Mouse (Mus musculus) ovary, postnatal 36 days (tissue): Measurements from ENCODE around the gene Kif2a.
A peak's percentile ranks its signal among the peaks of the same experiment; 100 is the strongest.
"Not testable (repeated sequence)": the region's sequence is repeated elsewhere in the genome, so short reads cannot be mapped to it uniquely, and the experiment has no call there.

Experiments used
- DNase-seq: peaks from one replicate; pipeline ENCODE4 v3.0.0; 2022; ENCODE audit warnings: low spot score, mixed read lengths

Gene Kif2a

DNA sequence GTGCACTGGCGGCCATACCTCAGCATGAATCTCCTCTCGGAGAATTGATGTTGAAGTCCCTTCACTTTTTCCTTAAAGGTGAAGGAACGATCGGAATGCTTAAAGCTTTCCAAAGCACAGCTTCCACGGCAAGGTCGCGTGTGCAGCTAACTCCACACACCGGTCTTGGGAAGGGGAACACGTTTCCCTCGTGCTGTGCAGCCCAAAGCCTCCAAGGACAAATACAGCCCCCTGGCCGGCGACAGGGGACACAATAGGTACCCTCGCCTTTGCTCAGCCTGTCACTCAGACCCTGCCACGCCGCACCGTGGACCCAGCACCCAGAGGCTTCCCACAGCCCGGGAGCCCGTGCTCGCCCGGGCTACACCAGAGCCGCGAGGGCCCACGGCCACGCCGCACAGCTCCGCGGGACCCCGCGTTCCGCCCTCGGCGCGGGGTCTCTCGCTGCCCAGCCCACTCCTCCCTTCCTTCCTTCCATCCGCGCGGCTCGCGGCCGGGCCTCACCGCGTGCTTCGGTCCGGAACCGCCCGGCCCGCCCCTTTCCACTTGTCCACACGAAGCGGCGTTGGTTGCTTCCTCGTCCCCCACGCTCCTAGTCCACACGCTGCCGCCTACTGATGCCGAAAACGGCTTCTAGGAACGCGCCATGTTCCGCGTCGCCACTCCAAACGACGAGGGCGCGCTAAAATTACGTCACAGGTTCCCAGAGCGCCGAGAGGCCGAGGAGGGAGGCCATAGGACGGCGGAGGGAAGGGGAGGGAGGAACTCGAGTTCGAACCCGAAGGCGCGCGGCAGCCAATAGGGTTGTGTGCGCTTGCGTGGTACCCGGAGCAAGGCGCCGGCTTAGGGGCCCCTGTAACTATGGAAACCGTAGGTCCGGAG is 85.4 kb downstream of the Kif2a start, which contains the start of gene Ipo11:
TSS of gene Ipo11 (minus strand) at position 703 of the 882 bp plus-strand sequence.
- peak; percentile 85 for DNase-seq

- DNase-seq, result no peak
Measured at GRCm38 (mm10) chr13:106935871-106936255, 86.1 kb downstream of the Kif2a start.

DNA sequence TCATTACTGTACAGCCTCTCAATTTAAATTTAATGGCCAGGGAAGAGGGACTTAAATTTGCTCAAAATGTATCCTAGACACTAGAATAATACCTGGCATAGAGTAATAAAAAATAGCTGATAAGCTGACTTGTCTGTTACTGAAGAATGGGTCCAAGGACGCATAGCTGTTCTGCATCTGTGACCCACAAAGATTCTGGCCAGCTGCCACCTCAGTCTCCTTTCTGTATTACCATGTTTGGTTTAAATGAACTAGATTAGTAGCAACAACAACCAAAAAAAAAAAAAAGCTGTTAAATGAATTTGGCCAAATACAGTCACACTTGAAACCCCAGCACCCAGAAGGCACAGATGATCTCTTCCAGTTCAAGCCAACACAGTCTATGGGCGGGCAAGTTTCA is 92.7 kb downstream of the Kif2a start:
- peak; percentile 50 for DNase-seq

GRCm38 (mm10) chr13:106928296-106928695 is 93.6 kb downstream of the Kif2a start:
- no peak for DNase-seq

- DNase-seq, result not testable (repeated sequence)
Measured at GRCm38 (mm10) chr13:106925921-106926320, 96.0 kb downstream of the Kif2a start.

DNA sequence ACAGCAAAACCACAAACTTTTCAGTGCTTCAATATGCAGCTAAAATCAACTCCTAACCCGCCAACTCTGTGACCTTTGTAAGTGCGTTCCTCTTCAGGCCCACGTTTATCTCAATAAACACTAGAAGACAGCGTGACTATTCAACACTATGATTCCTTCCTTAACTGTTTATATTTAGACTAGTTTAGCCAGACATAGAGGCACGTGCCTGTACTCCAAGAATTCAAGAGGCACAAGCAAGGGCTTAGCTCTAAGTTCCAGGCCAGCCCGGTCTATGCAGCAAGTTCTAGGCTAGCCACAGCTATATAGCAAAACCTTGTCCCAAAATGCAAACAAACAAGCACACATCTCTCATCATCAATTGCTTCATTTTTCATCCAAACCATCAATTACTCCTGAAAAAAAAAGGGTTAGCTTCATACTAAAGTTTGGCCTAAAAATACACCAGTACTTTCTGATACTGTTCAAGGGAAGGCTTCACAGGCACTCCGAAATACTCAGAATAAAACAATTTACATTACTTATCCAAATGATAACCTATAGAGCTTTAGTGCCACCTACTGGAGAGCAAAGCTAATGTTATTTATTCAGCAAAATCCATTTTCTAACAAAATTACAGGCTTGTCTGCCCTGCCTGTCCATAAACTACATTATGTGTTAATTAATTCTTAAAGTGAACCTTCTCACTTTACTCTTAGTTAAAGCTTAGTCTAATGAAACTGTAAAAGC is 103.4 kb downstream of the Kif2a start:
- no peak for DNase-seq

DNA sequence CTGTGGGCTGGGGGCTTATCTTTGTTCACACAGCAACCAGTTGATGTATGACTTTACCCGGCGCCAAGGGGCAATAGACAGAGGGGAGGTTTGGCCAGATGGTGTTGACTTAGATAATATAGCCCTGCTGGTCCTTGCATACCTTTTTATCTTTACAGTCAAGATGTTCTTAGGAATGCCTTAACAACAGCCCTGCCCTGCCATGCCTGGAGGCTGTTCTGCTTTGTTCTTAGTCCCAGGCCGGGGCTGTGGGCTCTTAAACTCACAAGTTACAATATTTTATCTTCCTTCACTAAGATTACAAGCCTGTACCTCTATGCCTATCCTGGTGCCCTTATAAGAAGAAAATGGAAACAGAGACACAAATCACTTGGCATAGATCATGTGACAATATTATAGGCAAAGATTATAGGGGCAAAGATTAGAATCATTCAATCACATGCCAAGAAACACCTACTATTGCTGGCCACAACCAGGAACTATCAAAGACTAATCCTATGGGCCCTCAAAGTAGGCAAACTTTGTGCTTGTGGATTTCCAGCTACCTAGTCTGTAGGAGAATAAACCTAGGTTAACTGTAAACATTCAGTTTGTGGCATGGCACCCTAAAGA is 108.7 kb downstream of the Kif2a start:
- no peak for DNase-seq

GRCm38 (mm10) chr13:106910096-106910495 is 111.8 kb downstream of the Kif2a start:
- no peak for DNase-seq
